Mouse (Mus musculus) kidney, adult 9 months (tissue): ENCODE data around the gene Hist1h2ai.
"Not testable (repeated sequence)": the region's sequence is repeated elsewhere in the genome, so short reads cannot be mapped to it uniquely, and the experiment has no call there.

ENCODE experiments used
- DNase-seq: peaks from one replicate; pipeline ENCODE4 v3.0.0; 2022

Gene Hist1h2ai

GRCm38 (mm10) chr13:21715864-21716539 is at the start of gene Hist1h2ai, which contains the start of gene Hist1h2bl:
Gene Hist1h2ai, plus strand, starts transcription at chr13:21716422.
Gene Hist1h2bl, minus strand, starts transcription at chr13:21716143.
- peak; percentile 76 for DNase-seq

- DNase-seq, result no peak
These were observed 38.9 kb upstream of the Hist1h2ai start, which contains the start of gene Olfr1360 for GRCm38 (mm10) chr13:21677305-21677704. Gene Olfr1360, minus strand, starts transcription at chr13:21677405.

GRCm38 (mm10) chr13:21697811-21698210 is 18.4 kb upstream of the Hist1h2ai start, which contains the start of gene Olfr1359:
Gene Olfr1359, plus strand, starts transcription at chr13:21698111.
- DNase-seq, result no peak

- DNase-seq, result no peak
These were observed 9.6 kb upstream of the Hist1h2ai start for GRCm38 (mm10) chr13:21706669-21707068.

- peak; percentile 88 for DNase-seq
These were observed 6.1 kb upstream of the Hist1h2ai start for GRCm38 (mm10) chr13:21710031-21710711.

- DNase-seq, result peak; percentile 81
These were observed 5.2 kb upstream of the Hist1h2ai start for GRCm38 (mm10) chr13:21710821-21711525.

GRCm38 (mm10) chr13:21711698-21712097 is 4.5 kb upstream of the Hist1h2ai start:
- DNase-seq, result no peak

- peak; percentile 73 for DNase-seq
These were observed 1.5 kb upstream of the Hist1h2ai start for GRCm38 (mm10) chr13:21714725-21715124.

GRCm38 (mm10) chr13:21715131-21715863 is 925 bp upstream of the Hist1h2ai start:
- DNase-seq, result no peak

GRCm38 (mm10) chr13:21716540-21717391 is 544 bp downstream of the Hist1h2ai start:
- DNase-seq, result peak; percentile 31

GRCm38 (mm10) chr13:21717397-21718357 is 1.5 kb downstream of the Hist1h2ai start, which contains the start of gene Hist1h3h:
Gene Hist1h3h, plus strand, starts transcription at chr13:21717659.
- DNase-seq, result peak; percentile 58

GRCm38 (mm10) chr13:21718381-21719080 is 2.3 kb downstream of the Hist1h2ai start:
- DNase-seq, result no peak

- not testable (repeated sequence) for DNase-seq
These were observed 5.0 kb downstream of the Hist1h2ai start for GRCm38 (mm10) chr13:21721107-21721756.

GRCm38 (mm10) chr13:21721757-21722372 is 5.6 kb downstream of the Hist1h2ai start, which contains the start of gene Hist1h2bm:
Gene Hist1h2bm, plus strand, starts transcription at chr13:21722044.
- DNase-seq, result peak; percentile 64

- DNase-seq, result no peak
These were observed 6.2 kb downstream of the Hist1h2ai start for GRCm38 (mm10) chr13:21722373-21722925.

GRCm38 (mm10) chr13:21722993-21723836 is 7.0 kb downstream of the Hist1h2ai start:
- DNase-seq, result no peak

- DNase-seq, result no peak
These were observed 11.8 kb downstream of the Hist1h2ai start for GRCm38 (mm10) chr13:21727948-21728572.
